Mouse (Mus musculus): Measurements from ENCODE around the gene Chchd1. TPM values are rescaled to one million over a fixed set of nuclear protein-coding genes. Genes with fewer than 3 reads are reported as not detected.
A peak's percentile ranks its signal among the peaks of the same experiment; 100 is the strongest.

Chchd1 gene
- polyA plus RNA-seq, 1 experiment from 2014 or later: 150 TPM

DNA sequence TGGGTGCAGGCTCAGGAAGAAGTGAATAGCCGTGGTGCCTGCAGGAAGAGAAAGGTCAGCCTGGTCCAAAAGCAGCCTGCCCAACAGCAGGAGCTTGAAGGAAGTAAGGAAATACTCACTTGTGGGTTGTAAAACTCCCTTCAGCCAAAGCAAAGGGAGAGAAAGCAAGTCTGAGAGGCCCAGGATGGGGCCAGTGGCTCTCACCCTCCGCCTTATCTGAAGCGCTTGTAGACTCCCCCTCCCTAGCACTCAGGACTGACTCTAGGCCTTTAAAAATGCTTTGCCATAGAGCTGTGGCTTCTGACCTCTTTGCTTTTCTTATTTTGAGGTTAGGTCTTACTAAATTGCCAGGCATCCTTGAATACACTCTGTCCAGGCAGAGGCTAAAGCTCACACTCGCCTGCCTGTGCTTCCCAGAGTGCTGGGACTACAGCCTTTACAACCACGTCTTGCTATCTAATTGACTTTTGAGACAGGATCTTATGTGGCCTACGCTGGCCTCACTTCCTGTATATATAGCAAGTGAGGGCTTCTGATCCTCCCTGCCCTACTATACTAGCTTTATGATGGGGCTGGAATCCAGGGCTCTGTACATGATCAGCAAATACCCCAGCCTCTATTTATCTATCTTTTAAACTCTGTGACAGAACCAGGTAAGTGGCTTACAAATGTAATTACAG is 23.0 kb downstream of the Chchd1 start:
- Histone ChIP-seq H3K27me3 (replicated peaks; ENCODE audit: control insufficient read depth, insufficient read depth, low read length) (no peaks in the 10 kb centered on the region), H3K4me1 (replicated peaks; ENCODE audit: control insufficient read depth, insufficient read depth, low read length) (0 out of 2 replicates have a peak, but pooled peaks cover 7% of the 10 kb centered on the region), H3K9me3 (ENCODE audit: control insufficient read depth) (no peaks in the 10 kb centered on the region), H3K9ac (ENCODE audit: low read depth, low read length) (no peak overlapping the region), H3K27ac (ENCODE audit: low read depth, low read length) (peak overlapping the region; percentile 79), H3K36me3 (ENCODE audit: control insufficient read depth, insufficient read depth) (peaks cover 93% of the 10 kb centered on the region), H3K4me2 (replicated peaks; ENCODE audit: low read depth) (peak overlapping the region; percentile 27; the same call in 1 of the 2 replicates), H3K4me3 (ENCODE audit: low read depth, low read length) (no peak overlapping the region)
- TF ChIP-seq CTCF (IDR thresholded peaks at IDR 0.05; ENCODE audit: low read depth): no peak
- WGBS: 33% methylated on average over 6 of the region's 6 CpGs
- peak; percentile 83 for ATAC-seq

DNA sequence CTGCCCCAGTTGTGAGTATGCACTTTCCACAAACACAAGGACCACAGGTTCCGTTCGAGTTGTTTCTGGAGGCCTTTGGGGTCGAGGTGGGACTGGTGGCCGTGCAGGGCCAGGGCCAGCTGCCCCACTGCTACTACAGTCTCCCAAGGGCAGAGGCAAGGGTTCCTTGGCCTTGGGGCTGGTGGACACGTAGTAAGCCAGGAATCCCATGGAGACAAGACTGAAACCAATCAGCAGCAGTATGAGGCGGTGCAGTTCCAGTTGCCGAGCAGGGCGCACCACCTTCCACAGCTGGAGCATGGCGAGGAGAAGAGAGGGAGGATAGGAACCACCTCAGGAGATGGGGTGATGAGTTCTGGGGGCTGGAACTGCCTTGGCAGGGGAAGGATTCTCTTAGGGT is 27.1 kb downstream of the Chchd1 start:
- H3K4me3 ChIP-seq (ENCODE audit: low read depth, low read length): no peak overlapping the region
- no peak overlapping the region for H3K4me2 ChIP-seq (replicated peaks; ENCODE audit: low read depth)
- TF ChIP-seq CTCF (IDR thresholded peaks at IDR 0.05; ENCODE audit: low read depth): no peak
- H3K27ac ChIP-seq (ENCODE audit: low read depth, low read length): no peak overlapping the region
- no peaks in the 10 kb centered on the region for H3K27me3 ChIP-seq (replicated peaks; ENCODE audit: control insufficient read depth, insufficient read depth, low read length)
- no peak overlapping the region for H3K9ac ChIP-seq (ENCODE audit: low read depth, low read length)
- 93% methylated on average over 9 of the region's 9 CpGs for WGBS
- no peaks in the 10 kb centered on the region for H3K9me3 ChIP-seq (ENCODE audit: control insufficient read depth)
- peaks cover 67% of the 10 kb centered on the region for H3K36me3 ChIP-seq (ENCODE audit: control insufficient read depth, insufficient read depth)
- ATAC-seq: no peak
- H3K4me1 ChIP-seq (replicated peaks; ENCODE audit: control insufficient read depth, insufficient read depth, low read length): peaks cover 7% of the 10 kb centered on the region; the same call in 1 of the 2 replicates

DNA sequence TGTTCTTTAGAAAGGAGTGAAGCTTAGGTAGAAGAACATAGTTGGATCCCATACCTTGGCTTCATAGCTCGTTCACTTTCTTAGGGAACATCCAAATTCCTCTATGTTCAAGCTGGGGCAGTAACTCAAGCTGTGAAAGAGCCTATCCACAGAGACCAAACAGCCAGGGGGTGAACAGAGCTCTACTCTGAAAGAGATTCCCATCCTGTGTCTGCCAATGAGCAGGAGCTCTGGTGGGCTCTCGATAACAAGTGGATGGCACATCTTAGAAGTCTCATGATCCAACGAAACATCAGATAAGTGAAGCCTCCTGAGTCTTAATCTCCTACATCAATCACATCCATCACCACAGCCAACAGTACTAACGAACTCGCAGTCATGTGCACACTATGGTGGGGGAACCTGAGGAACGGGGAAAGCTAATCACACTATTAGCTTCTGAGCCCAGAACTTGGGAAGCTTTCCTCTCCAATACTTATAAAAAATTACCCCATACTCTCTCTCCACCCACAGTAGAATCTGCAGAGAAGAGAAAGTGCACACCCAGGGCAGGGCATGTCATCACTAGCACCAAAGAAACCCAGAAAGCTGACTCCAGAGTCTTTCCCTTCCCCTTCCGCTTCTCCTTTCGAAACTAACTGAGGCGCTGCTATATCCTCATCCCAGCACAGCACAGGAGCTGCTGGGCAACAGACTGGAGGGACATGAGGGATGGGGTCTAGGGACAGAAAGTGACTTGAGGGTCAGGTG is 28.2 kb downstream of the Chchd1 start:
- Histone ChIP-seq H3K4me1 (replicated peaks; ENCODE audit: control insufficient read depth, insufficient read depth, low read length) (peaks cover 3% of the 10 kb centered on the region; the same call in 1 of the 2 replicates), H3K9me3 (ENCODE audit: control insufficient read depth) (no peaks in the 10 kb centered on the region), H3K9ac (ENCODE audit: low read depth, low read length) (no peak overlapping the region), H3K4me3 (ENCODE audit: low read depth, low read length) (no peak overlapping the region), H3K4me2 (replicated peaks; ENCODE audit: low read depth) (no peak overlapping the region), H3K27me3 (replicated peaks; ENCODE audit: control insufficient read depth, insufficient read depth, low read length) (no peaks in the 10 kb centered on the region), H3K27ac (ENCODE audit: low read depth, low read length) (no peak overlapping the region), H3K36me3 (ENCODE audit: control insufficient read depth, insufficient read depth) (peaks cover 57% of the 10 kb centered on the region)
- ATAC-seq: no peak
- WGBS: 86% methylated on average over 9 of the region's 9 CpGs
- TF ChIP-seq CTCF (IDR thresholded peaks at IDR 0.05; ENCODE audit: low read depth): no peak

DNA sequence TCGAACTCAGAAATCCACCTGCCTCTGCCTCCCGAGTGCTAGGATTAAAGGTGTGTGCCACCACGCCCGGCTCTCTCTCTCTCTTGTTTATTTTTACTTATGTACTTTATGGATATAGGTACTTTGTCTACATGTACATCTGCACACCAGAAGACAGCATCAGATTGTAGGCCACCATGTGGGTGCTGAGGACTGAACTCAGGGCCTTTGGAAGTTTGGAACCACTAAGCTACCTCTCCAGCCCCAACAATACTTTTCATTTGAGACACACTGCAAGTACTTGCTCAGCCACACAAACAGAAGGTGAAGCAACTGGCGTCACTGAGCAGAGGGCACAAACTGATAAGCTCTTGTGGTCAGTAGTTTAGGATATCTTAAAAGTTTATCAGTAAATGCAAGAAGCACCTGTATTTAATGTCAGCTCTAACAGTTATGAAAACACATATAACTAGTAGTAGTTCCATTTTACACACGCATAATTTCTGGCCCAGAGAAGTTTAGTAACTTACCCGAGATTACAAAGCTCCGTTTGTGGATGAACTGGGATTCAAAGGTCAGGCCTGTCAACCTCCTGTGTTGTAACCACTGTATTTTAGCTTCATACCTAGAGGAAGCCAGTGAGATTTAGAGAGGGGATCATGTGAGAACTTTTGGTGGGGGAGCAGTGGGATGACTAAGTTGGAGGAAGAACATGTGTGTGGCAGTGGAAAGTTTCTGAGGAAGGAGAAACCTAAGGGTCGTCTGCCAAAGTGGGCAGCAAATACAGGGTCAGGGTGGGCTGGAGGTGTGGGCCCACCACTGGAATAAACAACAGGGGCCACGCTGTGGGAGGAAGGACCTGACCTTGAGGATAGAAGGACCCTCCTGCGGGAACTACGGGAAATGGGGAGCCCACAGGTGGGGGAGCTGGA is 30.5 kb downstream of the Chchd1 start:
- peak overlapping the region; percentile 85 for H3K9ac ChIP-seq (ENCODE audit: low read depth, low read length)
- H3K27ac ChIP-seq (ENCODE audit: low read depth, low read length): peak overlapping the region; percentile 94
- H3K4me1 ChIP-seq (replicated peaks; ENCODE audit: control insufficient read depth, insufficient read depth, low read length): peaks cover 3% of the 10 kb centered on the region; the same call in 1 of the 2 replicates
- WGBS: 32% methylated on average over 12 of the region's 12 CpGs
- peak overlapping the region; percentile 94 for H3K4me2 ChIP-seq (replicated peaks; ENCODE audit: low read depth)
- no peaks in the 10 kb centered on the region for H3K27me3 ChIP-seq (replicated peaks; ENCODE audit: control insufficient read depth, insufficient read depth, low read length)
- H3K9me3 ChIP-seq (ENCODE audit: control insufficient read depth): no peaks in the 10 kb centered on the region
- peaks cover 48% of the 10 kb centered on the region for H3K36me3 ChIP-seq (ENCODE audit: control insufficient read depth, insufficient read depth)
- TF ChIP-seq CTCF (IDR thresholded peaks at IDR 0.05; ENCODE audit: low read depth): no peak
- no peak for ATAC-seq
- H3K4me3 ChIP-seq (ENCODE audit: low read depth, low read length): peak overlapping the region; percentile 73

GRCm38 (mm10) chr14:20733952-20734774 is 31.4 kb downstream of the Chchd1 start, which contains the start of gene Ndst2:
Gene Ndst2 (minus strand): TSS chr14:20734562.
- Histone ChIP-seq H3K4me1 (replicated peaks; ENCODE audit: control insufficient read depth, insufficient read depth, low read length) (peaks cover 3% of the 10 kb centered on the region; the same call in 1 of the 2 replicates), H3K27me3 (replicated peaks; ENCODE audit: control insufficient read depth, insufficient read depth, low read length) (no peaks in the 10 kb centered on the region), H3K27ac (ENCODE audit: low read depth, low read length) (peak within 1 kb of the TSS; percentile 94), H3K9me3 (ENCODE audit: control insufficient read depth) (no peaks in the 10 kb centered on the region), H3K36me3 (ENCODE audit: control insufficient read depth, insufficient read depth) (peaks cover 48% of the 10 kb centered on the region), H3K4me2 (replicated peaks; ENCODE audit: low read depth) (peak within 1 kb of the TSS; percentile 94), H3K9ac (ENCODE audit: low read depth, low read length) (peak within 1 kb of the TSS; percentile 85), H3K4me3 (ENCODE audit: low read depth, low read length) (peak within 1 kb of the TSS; percentile 73)
- ATAC-seq: peak; percentile 95
- 0% methylated on average over 79 of the region's 81 CpGs for WGBS
- TF ChIP-seq CTCF (IDR thresholded peaks at IDR 0.05; ENCODE audit: low read depth): peak; percentile 59

Measured in intestine, postnatal 0 days (tissue).